Mouse (Mus musculus): ENCODE measurements at regions not wholly inside any gene's neighbourhood (a gene's known extent, or its start where the extent isn't known, plus 50 kb on each side); places are given as distances from the start of the nearest gene placed in this dataset.

- POLR2A ChIA-PET: interaction anchor here in 3 of 4 experiments (0.5 to 1.7 kb wide), 6 partner anchors 9 to 125 kb away, joined by 3 to 5 read pairs (median 4); partner anchors contain the start of gene Dio3 (in 1 of the 3)
- CTCF ChIA-PET: interaction anchor here (0.5 to 2.0 kb wide), 12 partner anchors 9 to 222 kb away, joined by 3 to 8 read pairs (median 3); no protein-coding TSS in a partner anchor
Observed at GRCm38 (mm10) chr12:110154225-110154962, 124.5 kb upstream of the Dio3 start.

- CTCF ChIA-PET: interaction anchor here (0.5 to 2.0 kb wide), 11 partner anchors 8 to 221 kb away, joined by 3 to 8 read pairs (median 3); no protein-coding TSS in a partner anchor
- POLR2A ChIA-PET: interaction anchor here in 3 of 4 experiments (0.5 to 1.7 kb wide), 7 partner anchors 8 to 226 kb away, joined by 3 to 5 read pairs (median 4); partner anchors contain the start of gene Dio3 (in 1 of the 3)
Observed at GRCm38 (mm10) chr12:110154963-110155325, 123.9 kb upstream of the Dio3 start.

DNA sequence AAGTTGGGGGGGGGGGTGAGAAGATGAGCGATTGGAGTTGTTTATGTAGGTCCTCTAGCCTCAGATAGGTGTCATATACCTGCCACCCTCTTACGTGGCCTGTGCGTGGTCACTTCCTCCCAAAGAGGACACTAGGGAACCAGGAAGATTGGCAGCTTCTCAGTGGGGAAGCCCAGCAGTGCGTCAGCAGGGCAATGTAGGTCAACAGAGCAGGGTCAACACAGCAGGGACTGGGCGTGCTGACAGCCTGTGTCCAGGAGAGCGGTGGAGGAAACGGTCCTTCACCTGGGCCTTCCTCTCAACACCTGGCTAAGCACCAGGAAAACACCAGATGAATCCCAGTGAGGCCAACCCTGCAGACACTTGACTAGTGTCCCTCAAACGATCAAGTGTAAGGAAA, 122.4 kb upstream of the Dio3 start:
- CTCF ChIA-PET: no interaction called here
- POLR2A ChIA-PET: no interaction called here

DNA sequence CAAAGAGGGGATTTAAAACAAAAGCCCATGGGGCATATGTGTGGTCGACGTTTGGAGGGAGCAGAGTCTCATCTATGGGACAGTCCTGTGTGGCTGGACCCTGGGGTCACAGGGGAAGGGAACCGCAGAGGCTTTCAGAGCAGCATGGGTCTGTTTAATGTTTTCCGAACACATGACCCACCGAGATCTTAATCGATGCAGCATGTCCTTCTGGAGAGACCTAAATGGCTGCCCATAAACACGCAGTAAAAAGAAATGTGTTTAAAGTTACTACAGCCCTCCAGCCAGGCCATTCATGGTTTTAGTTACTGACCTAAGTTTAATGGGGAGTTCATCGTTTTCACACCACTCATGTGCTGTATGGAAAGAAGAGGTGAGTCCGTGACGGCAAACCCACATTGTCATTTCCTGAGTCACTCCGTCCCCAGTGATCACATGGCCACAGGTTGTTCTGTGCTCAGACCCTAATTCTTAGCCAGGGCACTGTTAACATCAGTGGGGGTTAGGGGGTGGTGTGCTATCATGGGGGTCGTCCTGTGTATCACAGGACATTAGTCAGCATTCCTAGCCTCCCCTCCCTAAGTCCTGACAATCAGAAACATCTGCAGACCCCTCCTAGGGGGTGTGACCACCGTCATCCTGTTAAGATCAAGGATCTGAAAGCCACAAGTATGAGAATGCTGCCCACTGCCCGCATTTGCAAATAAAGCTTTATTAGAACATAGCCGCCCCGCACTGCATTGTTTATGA, 120.7 kb upstream of the Dio3 start:
- ChIA-PET POLR2A (no interaction called here), CTCF (no interaction called here)

GRCm38 (mm10) chr12:110161306-110161705, 117.6 kb upstream of the Dio3 start:
- ChIA-PET CTCF (no interaction called here), POLR2A (no interaction called here)

DNA sequence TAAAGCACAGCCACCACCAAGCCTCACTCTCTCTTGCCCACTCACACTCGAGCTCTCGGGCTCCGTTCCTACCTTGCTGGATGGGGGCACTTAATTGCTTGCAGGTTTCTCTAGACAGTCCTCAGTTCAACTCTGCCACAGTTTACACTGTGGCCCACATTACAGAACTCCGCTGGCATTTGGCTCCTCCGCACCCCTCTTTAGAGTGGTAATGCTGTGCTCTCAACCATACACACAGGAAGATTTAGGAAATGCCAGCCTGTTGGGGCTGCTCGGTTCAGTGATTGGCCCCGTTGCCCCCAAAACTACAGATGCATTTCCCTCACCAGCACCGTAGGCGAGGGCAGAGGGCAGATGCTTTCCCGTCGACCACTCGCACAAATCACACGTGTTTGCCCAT, 113.4 kb upstream of the Dio3 start:
- ChIA-PET CTCF (interaction anchor here in 1 of 4 experiments (0.6 kb wide), 1 partner anchor 33 kb away, joined by 8 read pairs; no protein-coding TSS in a partner anchor), POLR2A (interaction anchor here in 3 of 4 experiments (1.2 to 1.5 kb wide), 3 partner anchors 10 to 12 kb away, joined by 3 to 5 read pairs (median 5); no protein-coding TSS in a partner anchor)

- POLR2A ChIA-PET: no interaction called here
- CTCF ChIA-PET: interaction anchor here in 2 of 4 experiments (0.5 to 0.6 kb wide), 3 partner anchors 67 to 694 kb away, joined by 3 to 4 read pairs (median 4); no protein-coding TSS in a partner anchor
Observed at GRCm38 (mm10) chr12:110168407-110168806, 110.5 kb upstream of the Dio3 start.

- POLR2A ChIA-PET: no interaction called here
- CTCF ChIA-PET: interaction anchor here in 1 of 4 experiments (0.6 kb wide), 1 partner anchor 179 kb away, joined by 3 read pairs; no protein-coding TSS in a partner anchor
Observed at GRCm38 (mm10) chr12:110169261-110169660, 109.6 kb upstream of the Dio3 start.

DNA sequence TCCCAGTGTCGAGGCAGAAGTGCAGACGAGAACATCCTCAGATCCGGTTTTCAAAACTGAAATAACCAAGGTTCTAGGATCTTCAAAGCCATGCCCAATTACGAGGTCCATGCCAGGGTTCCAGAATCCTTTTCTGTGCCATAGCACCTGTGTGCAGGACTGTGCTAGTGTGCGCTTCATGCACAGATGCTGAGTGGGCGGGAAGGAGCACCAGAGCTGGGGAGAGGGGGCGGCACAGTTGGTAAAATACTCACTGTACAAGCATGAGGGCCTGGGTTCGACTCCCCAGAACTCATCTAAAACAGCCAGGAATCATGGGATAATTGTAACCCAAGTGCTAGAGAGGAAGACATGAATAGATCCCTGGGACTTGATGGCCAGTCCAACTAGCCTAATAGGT, 108.4 kb upstream of the Dio3 start:
- ChIA-PET CTCF (no interaction called here), POLR2A (no interaction called here)

GRCm38 (mm10) chr12:110177826-110178225, 101.0 kb upstream of the Dio3 start:
- POLR2A ChIA-PET: interaction anchor here in 1 of 4 experiments (1.6 kb wide), 1 partner anchor 11 kb away, joined by 5 read pairs; no protein-coding TSS in a partner anchor
- CTCF ChIA-PET: no interaction called here

DNA sequence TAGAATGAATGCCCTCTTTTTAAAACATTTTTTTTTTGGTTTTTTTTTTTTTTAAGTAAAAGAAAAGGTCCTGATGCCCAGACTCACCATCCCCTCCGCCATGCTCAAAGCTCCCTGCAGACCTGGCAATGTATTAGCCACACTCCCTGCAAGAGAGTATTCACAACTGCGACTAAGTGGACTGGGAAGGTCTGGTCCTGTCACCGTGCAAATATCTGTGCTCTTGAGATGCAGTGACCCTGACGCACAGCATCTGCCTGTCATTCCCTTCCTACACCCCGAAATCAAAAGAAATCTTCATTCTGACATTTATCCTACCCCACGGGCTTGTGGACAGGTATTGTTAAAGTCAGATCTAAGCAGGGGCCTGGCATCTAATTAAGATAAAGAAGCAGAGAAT, 95.4 kb upstream of the Dio3 start:
- ChIA-PET CTCF (no interaction called here), POLR2A (no interaction called here)

DNA sequence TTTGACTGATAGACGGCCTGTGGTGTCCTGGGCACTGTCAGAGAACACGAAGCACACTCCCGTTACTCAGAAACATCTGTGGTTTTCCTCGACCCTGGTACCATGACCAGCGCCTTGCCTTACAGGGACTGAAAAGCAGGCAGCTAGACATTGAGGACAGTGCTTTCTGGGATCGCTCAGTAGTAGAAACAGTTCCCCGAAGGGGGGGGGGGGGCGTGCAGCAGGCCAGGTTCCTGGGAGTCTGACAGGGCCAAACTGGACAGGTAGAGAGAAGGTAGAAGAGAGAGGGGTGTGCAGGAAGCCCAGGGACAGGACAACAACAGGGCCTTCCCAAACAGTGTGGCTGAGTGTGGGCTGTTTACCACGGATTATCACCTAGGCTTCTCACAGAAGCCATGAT, 93.5 kb upstream of the Dio3 start:
- ChIA-PET CTCF (interaction anchor here in 1 of 4 experiments (0.6 kb wide), 2 partner anchors 10 to 580 kb away, joined by 3 read pairs; no protein-coding TSS in a partner anchor), POLR2A (no interaction called here)

- POLR2A ChIA-PET: interaction anchor here in 2 of 4 experiments (0.6 to 0.7 kb wide), 5 partner anchors 69 to 807 kb away, joined by 3 to 5 read pairs (median 3); no protein-coding TSS in a partner anchor
Observed at GRCm38 (mm10) chr12:110186381-110186780, 92.5 kb upstream of the Dio3 start.

DNA sequence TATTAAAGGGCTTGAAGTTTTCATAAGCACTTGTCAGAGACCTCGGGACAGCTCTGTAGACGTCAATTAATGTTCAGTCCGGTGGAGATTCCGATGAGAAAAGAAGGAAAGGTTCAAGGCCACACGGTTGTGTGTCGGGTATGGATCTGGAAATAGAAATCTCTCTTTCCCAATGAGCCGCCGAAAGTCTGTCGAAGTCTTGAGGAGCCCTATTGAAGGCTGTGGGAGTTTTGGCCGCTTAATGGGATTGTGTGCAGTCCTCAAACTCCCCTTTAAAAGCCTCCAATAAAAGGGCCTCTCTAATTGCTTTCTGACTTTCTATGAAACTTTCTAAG, 92.0 kb upstream of the Dio3 start:
- ChIA-PET CTCF (interaction anchor here in 1 of 4 experiments (1.4 kb wide), 1 partner anchor 187 kb away, joined by 3 read pairs; no protein-coding TSS in a partner anchor), POLR2A (interaction anchor here in 2 of 4 experiments (0.6 to 0.7 kb wide), 5 partner anchors 70 to 807 kb away, joined by 3 to 5 read pairs (median 3); no protein-coding TSS in a partner anchor)

More at GRCm38 (mm10) chr12:110186381-110186780, 92.5 kb upstream of the Dio3 start:
- CTCF ChIA-PET: interaction anchor here in 1 of 4 experiments (1.4 kb wide), 1 partner anchor 187 kb away, joined by 3 read pairs; no protein-coding TSS in a partner anchor

- POLR2A ChIA-PET: interaction anchor here in 1 of 4 experiments (0.5 to 0.7 kb wide), 2 partner anchors 624 to 806 kb away, joined by 3 to 5 read pairs; no protein-coding TSS in a partner anchor
Observed at GRCm38 (mm10) chr12:110187246-110188135, 91.4 kb upstream of the Dio3 start.

DNA sequence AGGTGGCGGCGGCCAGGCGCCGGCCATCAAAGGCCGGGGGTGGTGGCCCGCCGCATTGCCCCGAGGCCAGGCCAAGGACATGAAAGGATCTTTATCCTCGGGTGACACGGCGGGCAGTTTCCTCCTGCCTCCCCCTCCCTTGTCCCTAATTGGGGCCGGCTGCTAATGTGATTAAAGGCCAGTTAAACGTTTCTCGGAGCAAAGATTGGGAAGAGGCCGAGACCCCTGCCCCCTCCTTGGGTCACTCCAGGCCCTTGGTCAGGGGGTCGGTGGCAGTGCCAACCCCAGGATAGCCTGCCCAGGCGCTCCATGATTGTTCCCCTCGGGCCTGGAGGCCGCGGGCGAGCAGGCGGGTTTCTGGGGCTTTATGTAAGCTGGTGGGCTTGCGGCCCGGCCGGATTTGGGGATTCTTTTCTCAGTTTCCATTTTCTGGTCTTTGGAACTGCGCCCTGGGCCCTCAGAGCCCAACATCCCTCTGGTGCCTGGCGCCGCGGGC, 90.7 kb upstream of the Dio3 start:
- POLR2A ChIA-PET: interaction anchor here in 1 of 4 experiments (0.6 kb wide), 1 partner anchor 33 kb away, joined by 3 read pairs; no protein-coding TSS in a partner anchor
- CTCF ChIA-PET: interaction anchor here in 1 of 4 experiments (0.6 kb wide), 1 partner anchor 870 kb away, joined by 4 read pairs; no protein-coding TSS in a partner anchor

More at GRCm38 (mm10) chr12:110187246-110188135, 91.4 kb upstream of the Dio3 start:
- CTCF ChIA-PET: interaction anchor here in 1 of 4 experiments (1.4 kb wide), 1 partner anchor 186 kb away, joined by 3 read pairs; no protein-coding TSS in a partner anchor

DNA sequence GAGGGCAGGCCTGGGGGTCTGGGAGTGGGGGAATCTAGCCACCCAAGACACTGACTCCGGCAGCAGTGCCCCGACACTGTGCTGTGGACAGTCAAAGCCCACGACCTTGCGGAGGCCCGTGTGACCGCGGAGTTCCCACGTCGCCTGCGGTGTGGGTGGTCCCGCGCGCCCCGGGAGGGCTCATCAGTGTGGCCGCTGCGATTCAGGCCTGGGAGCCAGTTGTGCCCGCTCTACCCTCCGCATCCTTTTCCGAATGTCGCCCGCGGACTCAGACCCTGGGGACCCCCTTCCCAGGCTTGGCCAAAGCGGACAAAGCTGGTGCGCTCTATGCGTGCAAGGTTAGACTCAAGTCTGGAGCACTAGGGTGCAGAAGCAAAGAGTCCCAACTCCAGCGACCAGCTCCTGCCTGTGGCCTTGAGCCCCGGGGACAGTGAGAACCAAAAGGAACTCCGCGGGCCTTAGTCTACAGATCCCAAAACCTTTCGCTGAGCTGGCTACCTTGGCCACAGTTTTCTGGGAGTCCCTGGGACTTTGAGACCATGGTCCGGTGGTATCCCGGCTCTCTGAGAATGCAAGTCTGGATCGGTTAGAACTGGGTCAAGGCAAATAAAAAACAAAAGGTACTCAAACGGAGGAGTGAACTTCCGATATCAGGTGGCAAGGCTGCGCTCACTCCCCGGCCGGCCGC, 90.1 kb upstream of the Dio3 start:
- POLR2A ChIA-PET: interaction anchor here in 1 of 4 experiments (0.6 kb wide), 1 partner anchor 33 kb away, joined by 3 read pairs; no protein-coding TSS in a partner anchor

More for the DNA sequence above, 90.1 kb upstream of the Dio3 start:
- CTCF ChIA-PET: interaction anchor here in 1 of 4 experiments (0.6 kb wide), 1 partner anchor 869 kb away, joined by 4 read pairs; no protein-coding TSS in a partner anchor

Data from embryonic stem cell, embryonic (primary cell).